Mouse (Mus musculus) lung, postnatal 14 days (tissue): Measurements from ENCODE around the gene Pax5.

Experiments
- DNase-seq: peaks from one replicate; pipeline ENCODE4 v3.0.0; 2021

The Pax5 gene

GRCm38 (mm10) chr4:44664004-44664766 is 46.1 kb downstream of the Pax5 start:
- DNase-seq: no peak

GRCm38 (mm10) chr4:44663489-44663888 is 46.8 kb downstream of the Pax5 start:
- no peak for DNase-seq

GRCm38 (mm10) chr4:44645181-44645580 is 65.1 kb downstream of the Pax5 start:
- DNase-seq: no peak

GRCm38 (mm10) chr4:44641831-44642587 is 68.3 kb downstream of the Pax5 start:
- no peak for DNase-seq

GRCm38 (mm10) chr4:44635618-44636017 is 74.7 kb downstream of the Pax5 start:
- no peak for DNase-seq

GRCm38 (mm10) chr4:44633694-44634524 is 76.4 kb downstream of the Pax5 start:
- no peak for DNase-seq

DNA sequence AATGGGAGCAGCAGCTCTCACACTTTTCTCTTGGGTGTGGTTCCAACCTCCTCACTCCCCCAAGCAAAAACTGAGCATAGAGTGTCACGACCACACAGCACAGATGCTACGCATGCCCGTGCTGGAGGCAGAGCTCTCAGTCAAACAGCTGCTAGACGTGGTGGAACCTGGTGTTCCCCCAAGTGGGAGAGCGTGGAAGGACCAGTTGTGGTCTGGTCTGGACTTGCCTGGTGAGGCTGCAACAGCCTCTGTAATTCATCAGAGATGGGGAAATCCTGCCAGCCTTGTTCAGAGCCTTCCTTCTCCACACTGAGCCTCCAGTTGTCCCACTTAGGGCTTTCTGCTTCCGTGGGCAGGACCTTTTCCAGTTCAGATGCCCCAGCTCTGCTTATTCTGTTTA is 80.2 kb downstream of the Pax5 start:
- DNase-seq: no peak

- DNase-seq: no peak
These were observed 82.4 kb downstream of the Pax5 start for GRCm38 (mm10) chr4:44627890-44628289.

DNA sequence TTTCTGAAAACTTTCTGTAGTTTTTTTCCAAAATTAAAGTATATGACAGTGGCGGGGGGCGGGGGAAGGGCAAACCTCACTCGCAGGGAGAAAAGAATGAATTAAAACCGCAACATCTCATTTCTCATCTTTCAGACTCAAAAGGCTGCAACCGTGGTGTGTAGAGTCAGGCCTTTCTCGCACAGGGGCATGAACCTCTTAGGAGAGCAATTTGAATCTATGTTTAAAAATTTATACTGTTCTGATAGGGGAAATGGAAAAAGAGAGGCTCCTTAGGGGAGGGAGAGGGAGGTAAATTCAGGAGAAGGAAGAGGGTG is 85.2 kb downstream of the Pax5 start:
- no peak for DNase-seq

DNA sequence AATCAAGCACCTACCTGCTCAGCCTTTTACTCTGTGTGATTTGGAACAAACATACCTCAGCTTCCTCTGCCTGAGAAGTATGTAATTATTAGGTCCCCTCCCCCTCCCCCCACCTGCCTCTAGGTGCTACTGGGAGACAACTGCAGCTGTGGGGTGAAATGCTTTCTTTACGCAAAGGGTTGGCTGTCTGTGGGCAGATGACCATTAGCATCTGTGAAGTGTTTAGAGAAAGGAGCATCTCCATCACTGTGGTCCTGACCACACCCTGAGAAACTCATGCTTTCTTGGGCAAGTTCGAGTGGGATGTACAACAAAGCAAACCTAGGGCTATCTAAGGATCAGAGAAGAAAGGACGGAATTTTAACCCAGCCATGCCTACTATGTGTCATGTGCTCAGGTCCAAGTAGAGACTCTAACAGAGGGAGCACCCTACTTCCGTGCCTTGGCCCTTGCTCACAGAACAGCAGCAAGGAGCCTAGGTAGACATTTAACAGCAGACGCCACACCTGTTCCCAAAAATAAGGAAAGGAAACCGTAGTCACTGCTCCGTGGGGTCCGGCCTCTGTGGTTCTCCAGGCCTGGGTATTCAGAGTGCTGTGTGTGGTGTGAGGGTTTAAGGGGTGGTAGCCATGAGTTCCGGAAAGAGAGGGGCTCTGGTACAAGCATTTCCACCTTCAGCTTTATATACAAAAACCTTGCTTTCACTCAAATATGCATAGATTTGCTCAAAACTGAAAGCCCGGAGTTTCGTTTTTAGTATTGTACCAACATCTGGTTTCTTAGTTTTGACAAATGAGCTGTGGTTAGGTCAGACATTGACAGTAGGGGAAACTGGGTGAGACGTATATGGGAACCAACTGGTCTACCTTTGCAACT is 85.8 kb downstream of the Pax5 start:
- DNase-seq: no peak

- DNase-seq: no peak
These were observed 86.9 kb downstream of the Pax5 start for GRCm38 (mm10) chr4:44623435-44623727.

DNA sequence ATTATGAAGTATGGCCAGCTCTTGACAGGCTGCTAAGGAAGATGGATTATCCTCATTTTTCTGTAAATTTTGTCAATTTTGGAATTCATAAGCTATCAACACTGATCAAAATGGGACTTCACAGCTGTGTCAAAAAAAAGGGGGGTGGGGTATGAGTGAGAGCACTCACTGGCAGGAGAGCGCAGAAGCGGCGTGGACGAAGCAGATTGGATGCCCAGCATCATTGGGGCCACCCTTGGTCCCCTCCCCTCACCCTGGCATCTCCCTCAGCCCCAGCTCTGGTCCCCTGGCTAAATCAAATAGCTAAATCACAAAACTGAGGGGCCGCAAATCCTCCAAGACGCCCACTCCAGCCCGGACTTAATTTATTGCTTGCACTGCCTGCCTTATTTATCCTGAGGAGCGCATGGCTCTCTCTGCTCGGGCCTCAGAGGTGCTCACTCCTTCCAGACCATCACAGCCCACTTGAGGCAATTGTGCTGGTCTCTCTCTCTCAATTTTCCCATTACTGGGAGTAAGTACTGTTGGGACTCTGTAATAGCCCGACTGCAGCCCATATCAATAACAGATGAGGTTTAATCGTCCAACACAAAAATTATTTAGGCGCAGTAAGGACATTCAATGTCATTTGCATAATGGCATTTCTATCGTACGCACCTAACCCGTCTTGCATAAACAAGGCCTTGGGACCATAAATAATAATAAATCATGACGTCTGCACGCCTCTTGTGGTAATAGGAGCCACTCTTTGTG is 87.4 kb downstream of the Pax5 start:
- no peak for DNase-seq

GRCm38 (mm10) chr4:44620241-44620640 is 90.0 kb downstream of the Pax5 start:
- DNase-seq: no peak

DNA sequence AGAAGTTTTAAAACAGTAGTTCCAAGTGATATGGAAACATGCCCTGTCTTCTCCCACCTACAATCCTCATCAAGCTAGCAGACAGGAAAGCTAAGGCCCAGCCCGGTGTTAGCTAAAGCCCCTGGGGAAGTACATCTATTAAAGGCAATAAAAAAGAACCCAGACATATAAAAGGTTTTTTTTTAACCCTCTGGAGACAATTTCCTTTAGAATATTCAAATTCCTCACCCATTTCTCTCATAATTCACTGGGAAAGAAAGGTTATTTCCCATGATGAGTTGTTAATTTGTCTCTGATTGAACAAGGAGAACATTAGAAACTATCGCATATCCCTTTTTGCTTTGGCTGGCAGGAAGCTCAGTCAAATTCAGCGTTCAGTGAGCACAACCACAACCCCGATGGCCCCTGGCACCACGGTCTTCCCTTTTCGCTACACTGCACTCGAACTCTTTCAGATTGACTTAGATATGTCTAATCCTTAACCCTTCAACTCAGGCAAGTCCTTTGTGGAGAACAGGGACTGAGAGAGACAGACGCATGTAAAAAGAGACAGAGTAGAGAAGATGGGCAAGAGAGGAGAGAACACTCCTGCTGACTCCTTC is 96.1 kb downstream of the Pax5 start:
- no peak for DNase-seq

GRCm38 (mm10) chr4:44612392-44612791 is 97.9 kb downstream of the Pax5 start:
- DNase-seq: no peak

- DNase-seq: no peak
These were observed 104.8 kb downstream of the Pax5 start for GRCm38 (mm10) chr4:44605453-44605852.

- DNase-seq: no peak
These were observed 108.0 kb downstream of the Pax5 start for GRCm38 (mm10) chr4:44602257-44602801.

DNA sequence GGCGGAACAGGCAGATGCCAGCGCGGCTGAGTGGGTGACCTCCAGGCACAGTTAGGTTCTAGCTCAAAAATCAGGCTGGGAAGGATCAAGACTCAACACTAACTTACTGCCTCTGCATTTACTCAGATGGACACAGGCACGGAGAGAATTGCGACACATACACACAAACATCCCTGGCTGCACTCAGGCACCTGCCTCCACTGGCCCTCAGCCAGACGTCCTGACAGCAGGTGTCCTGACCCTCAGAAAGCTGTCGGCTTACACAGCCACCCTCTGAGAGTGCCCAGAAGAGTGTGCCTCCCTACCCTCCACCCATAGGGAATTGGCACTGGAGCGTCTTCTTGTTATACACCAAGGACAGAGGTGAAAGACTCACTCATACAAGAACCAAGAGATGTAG is 108.9 kb downstream of the Pax5 start:
- DNase-seq: no peak

- DNase-seq: no peak
These were observed 109.4 kb downstream of the Pax5 start for GRCm38 (mm10) chr4:44600875-44601274.

DNA sequence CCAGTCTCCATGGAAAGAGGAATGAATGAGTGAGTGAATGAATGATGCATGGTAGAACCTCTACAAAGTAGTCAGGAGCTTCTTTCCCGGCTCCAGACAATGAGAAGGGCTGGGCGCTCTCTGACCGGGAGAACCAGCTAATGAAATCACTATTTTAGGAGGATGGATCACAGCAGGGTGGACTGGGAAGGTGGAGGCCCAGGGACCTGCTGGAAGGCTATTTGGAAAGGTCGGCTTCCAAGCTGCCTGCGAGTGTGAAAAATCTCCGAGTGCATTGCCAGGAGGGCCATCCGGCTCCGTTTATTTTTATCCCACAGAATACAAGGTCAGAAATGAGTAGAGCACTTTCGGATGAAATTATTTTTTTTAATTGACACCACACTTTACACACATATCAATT is 112.3 kb downstream of the Pax5 start:
- no peak for DNase-seq

GRCm38 (mm10) chr4:44593091-44593490 is 117.2 kb downstream of the Pax5 start:
- DNase-seq: no peak
